Mouse (Mus musculus): ENCODE results near the gene Wdr27. TPM values are rescaled to one million over a fixed set of nuclear protein-coding genes. Genes with fewer than 3 reads are reported as not detected.
"Not testable (repeated sequence)": the region's sequence is repeated elsewhere in the genome, so short reads cannot be mapped to it uniquely, and the experiment has no call there.

Wdr27 gene
- polyA plus RNA-seq, 1 experiment from 2014 or later = 3.2 TPM

DNA sequence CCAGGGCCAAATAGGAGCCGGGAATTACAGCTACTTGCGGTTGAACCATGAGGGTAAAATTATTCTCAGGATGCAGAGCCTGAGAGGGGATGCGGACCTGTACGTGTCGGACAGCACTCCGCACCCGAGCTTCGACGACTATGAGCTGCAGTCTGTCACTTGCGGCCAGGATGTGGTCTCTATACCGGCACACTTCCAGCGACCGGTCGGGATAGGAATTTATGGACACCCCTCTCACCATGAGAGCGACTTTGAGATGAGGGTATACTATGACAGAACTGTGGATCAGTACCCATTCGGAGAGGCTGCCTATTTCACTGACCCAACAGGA, 736 bp upstream of the Wdr27 start:
- ATAC-seq (no peak), DNase-seq (no peak)
- Histone ChIP-seq H3K27ac (ENCODE audit: low read depth) (peak overlapping the region; percentile 86), H3K9me3 (ENCODE audit: low read length) (no peaks in the 10 kb centered on the region), H3K36me3 (replicated peaks; ENCODE audit: insufficient read depth, low read length) (peaks cover 23% of the 10 kb centered on the region), H3K27me3 (ENCODE audit: insufficient read depth, low read length) (no peaks in the 10 kb centered on the region), H3K9ac (replicated peaks) (peak overlapping the region; percentile 95), H3K4me2 (ENCODE audit: low read depth, low read length) (peak overlapping the region; percentile 98), H3K4me3 (ENCODE audit: low read depth, low read length) (peak overlapping the region; percentile 97), H3K4me1 (ENCODE audit: insufficient read depth) (peaks cover 18% of the 10 kb centered on the region)
- WGBS (ENCODE audit: insufficient replicate concordance) = 14% methylated on average over 16 of the region's 16 CpGs
- TF ChIP-seq CTCF (IDR thresholded peaks at IDR 0.05; ENCODE audit: low read depth) = no peak
- no peak for TF ChIP-seq EP300 (IDR thresholded peaks at IDR 0.05; ENCODE audit: low read depth)

DNA sequence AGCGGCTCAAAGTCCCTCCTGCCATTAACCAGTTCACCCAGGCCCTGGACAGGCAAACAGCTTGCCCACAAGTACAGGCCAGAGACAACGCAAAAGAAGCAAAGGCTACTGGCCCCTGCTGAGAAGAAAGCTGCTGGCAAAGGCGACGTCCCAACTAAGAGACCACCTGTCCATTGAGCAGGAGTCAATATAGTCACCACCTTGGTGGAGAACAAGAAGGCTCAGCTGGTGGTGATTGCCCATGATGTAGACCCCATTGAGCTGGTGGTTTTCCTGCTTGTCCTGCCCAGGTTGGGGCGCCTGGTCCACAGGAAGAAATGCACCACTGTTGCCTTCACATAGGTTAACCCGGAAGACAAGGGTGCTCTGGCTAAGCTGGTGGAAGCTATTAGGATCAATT, 777 bp downstream of the Wdr27 start:
- not testable (repeated sequence) for DNase-seq; H3K27ac ChIP-seq (ENCODE audit: low read depth); ATAC-seq; H3K27me3 ChIP-seq (ENCODE audit: insufficient read depth, low read length); H3K9me3 ChIP-seq (ENCODE audit: low read length)
- 64% methylated on average over 6 of the region's 6 CpGs for WGBS (ENCODE audit: insufficient replicate concordance)
- Histone ChIP-seq H3K4me2 (ENCODE audit: low read depth, low read length) (peak overlapping the region; percentile 98), H3K9ac (replicated peaks) (peak overlapping the region; percentile 95; the same call in 1 of the 2 replicates), H3K4me3 (ENCODE audit: low read depth, low read length) (peak overlapping the region; percentile 97; the same call in 1 of the 2 replicates), H3K36me3 (replicated peaks; ENCODE audit: insufficient read depth, low read length) (peaks cover 11% of the 10 kb centered on the region), H3K4me1 (ENCODE audit: insufficient read depth) (peaks cover 18% of the 10 kb centered on the region)

DNA sequence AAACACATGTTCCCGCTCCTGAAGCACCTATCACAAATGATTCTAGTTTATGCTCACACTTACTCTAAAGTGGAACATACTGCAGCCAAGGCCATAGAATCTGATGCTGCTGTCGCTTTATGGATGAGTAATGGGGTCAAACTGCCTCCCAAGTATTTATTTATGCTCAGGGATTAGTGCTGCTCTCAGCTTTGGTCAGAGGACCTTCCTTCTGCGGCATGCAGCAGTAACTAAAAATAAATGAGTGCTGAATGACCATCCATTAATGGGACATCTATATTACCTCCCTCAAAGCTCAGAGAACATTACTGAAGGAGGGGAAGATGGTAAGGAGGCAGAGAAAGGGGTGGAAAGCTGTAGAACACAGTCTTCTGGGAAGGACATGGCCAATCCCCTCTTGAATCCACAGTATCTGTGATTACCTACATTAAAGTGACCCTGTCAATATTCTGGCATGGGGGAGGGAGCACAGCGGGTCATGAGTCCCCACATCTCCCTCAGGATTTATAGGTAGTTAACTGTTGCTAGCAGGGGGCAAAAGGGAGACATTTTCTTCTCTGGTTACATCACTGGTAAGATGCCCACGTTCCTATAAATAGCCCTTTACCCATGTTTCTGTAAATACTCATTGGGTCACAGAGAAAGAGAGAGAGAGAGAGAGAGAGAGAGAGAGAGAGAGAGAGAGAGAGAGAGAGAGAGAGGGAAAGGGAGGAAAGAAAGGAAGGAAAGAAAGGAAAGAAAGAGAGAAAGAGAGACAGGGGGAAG, 6.9 kb downstream of the Wdr27 start:
- WGBS (ENCODE audit: insufficient replicate concordance) = 58% methylated on average over 5 of the region's 5 CpGs
- H3K27me3 ChIP-seq (ENCODE audit: insufficient read depth, low read length) = no peaks in the 10 kb centered on the region
- H3K9ac ChIP-seq (replicated peaks) = no peak overlapping the region
- H3K27ac ChIP-seq (ENCODE audit: low read depth) = no peak overlapping the region
- H3K36me3 ChIP-seq (replicated peaks; ENCODE audit: insufficient read depth, low read length) = no peaks in the 10 kb centered on the region
- H3K4me2 ChIP-seq (ENCODE audit: low read depth, low read length) = no peak overlapping the region
- no peaks in the 10 kb centered on the region for H3K4me1 ChIP-seq (ENCODE audit: insufficient read depth)
- no peak for ATAC-seq
- no peak overlapping the region for H3K4me3 ChIP-seq (ENCODE audit: low read depth, low read length)
- TF ChIP-seq EP300 (IDR thresholded peaks at IDR 0.05; ENCODE audit: low read depth) (no peak), CTCF (IDR thresholded peaks at IDR 0.05; ENCODE audit: low read depth) (no peak)
- no peak for DNase-seq
- H3K9me3 ChIP-seq (ENCODE audit: low read length) = no peaks in the 10 kb centered on the region

DNA sequence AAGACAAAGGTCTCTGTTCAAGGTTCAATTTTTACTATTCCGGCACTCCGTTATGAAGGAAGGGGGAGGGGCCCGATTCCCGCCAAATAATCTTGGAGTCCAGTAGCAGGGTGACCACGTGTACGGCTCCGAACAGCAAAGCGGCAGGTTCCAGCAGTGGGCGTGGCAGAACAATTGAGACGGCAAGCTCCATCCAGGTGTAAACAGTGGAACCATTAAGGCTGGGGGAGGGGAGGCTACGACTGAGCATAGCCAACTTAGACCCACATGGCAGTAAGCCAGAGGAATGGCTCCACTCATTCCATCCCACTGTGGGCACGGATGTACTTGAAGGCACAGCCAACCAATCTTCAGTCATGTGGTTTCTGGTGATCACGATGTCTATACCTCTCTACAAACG, 7.7 kb downstream of the Wdr27 start:
- ATAC-seq; H3K4me1 ChIP-seq (ENCODE audit: insufficient read depth); H3K36me3 ChIP-seq (replicated peaks; ENCODE audit: insufficient read depth, low read length); H3K27ac ChIP-seq (ENCODE audit: low read depth); DNase-seq; H3K4me3 ChIP-seq (ENCODE audit: low read depth, low read length); H3K9ac ChIP-seq (replicated peaks); H3K4me2 ChIP-seq (ENCODE audit: low read depth, low read length); H3K9me3 ChIP-seq (ENCODE audit: low read length); H3K27me3 ChIP-seq (ENCODE audit: insufficient read depth, low read length): not testable (repeated sequence)
- 73% methylated on average over 12 of the region's 14 CpGs for WGBS (ENCODE audit: insufficient replicate concordance)

DNA sequence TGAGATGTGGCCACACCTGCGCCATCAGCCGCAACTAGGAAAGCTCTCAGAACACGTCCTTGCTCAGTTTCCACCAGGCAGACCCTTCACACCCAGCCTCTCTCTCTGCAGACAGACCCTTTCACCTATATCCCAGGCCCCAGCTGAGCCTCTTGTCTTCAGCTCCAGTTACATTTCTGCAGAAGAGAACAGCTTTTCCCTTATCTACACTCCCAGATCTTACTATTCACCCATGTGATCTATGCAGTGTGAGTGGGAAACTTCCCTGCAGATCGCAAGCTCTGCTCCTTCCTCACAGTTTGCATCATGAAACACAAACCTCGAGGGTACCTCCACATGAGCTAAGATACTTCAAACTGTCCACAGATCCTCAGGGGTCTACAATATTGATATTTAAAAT, 11.5 kb downstream of the Wdr27 start:
- 58% methylated on average over 5 of the region's 5 CpGs for WGBS (ENCODE audit: insufficient replicate concordance)
- ATAC-seq = no peak

DNA sequence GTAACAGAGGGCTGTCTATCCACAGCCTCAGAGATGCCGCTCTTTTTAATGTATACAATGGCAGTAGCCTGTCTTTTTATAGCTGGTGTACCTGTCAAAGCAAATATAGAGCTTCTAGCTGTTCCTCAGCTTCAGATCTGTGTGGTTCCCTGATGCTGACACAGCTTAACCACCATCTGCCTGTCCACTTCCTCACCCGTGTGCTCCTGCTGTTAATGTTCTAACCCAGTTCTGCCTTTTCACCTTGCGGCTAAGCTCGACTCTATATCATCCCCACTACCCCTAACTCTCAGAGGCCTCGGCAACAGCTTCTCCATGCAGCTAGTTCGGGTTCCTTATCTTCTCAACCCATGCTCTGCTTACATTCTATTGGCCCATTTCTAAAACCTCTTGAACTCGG, 12.3 kb downstream of the Wdr27 start:
- no peaks in the 10 kb centered on the region for H3K36me3 ChIP-seq (replicated peaks; ENCODE audit: insufficient read depth, low read length)
- no peaks in the 10 kb centered on the region for H3K27me3 ChIP-seq (ENCODE audit: insufficient read depth, low read length)
- no peak for ATAC-seq
- no peaks in the 10 kb centered on the region for H3K9me3 ChIP-seq (ENCODE audit: low read length)
- no peak overlapping the region for H3K9ac ChIP-seq (replicated peaks)
- no peak overlapping the region for H3K4me3 ChIP-seq (ENCODE audit: low read depth, low read length)
- 31% methylated on average over 7 of the region's 7 CpGs for whole genome bisulfite sequencing (ENCODE audit: insufficient replicate concordance)
- no peak overlapping the region for H3K27ac ChIP-seq (ENCODE audit: low read depth)
- no peaks in the 10 kb centered on the region for H3K4me1 ChIP-seq (ENCODE audit: insufficient read depth)
- H3K4me2 ChIP-seq (ENCODE audit: low read depth, low read length) = no peak overlapping the region
- no peak for DNase-seq
- TF ChIP-seq CTCF (IDR thresholded peaks at IDR 0.05; ENCODE audit: low read depth) (no peak), EP300 (IDR thresholded peaks at IDR 0.05; ENCODE audit: low read depth) (no peak)

More for the DNA sequence above, 11.5 kb downstream of the Wdr27 start:
- no peaks in the 10 kb centered on the region for H3K36me3 ChIP-seq (replicated peaks; ENCODE audit: insufficient read depth, low read length)
- TF ChIP-seq EP300 (IDR thresholded peaks at IDR 0.05; ENCODE audit: low read depth) = no peak
- no peak for TF ChIP-seq CTCF (IDR thresholded peaks at IDR 0.05; ENCODE audit: low read depth)
- no peak overlapping the region for H3K9ac ChIP-seq (replicated peaks)
- no peaks in the 10 kb centered on the region for H3K27me3 ChIP-seq (ENCODE audit: insufficient read depth, low read length)
- no peak overlapping the region for H3K4me3 ChIP-seq (ENCODE audit: low read depth, low read length)
- H3K4me2 ChIP-seq (ENCODE audit: low read depth, low read length) = no peak overlapping the region
- no peaks in the 10 kb centered on the region for H3K9me3 ChIP-seq (ENCODE audit: low read length)
- no peak for DNase-seq
- no peaks in the 10 kb centered on the region for H3K4me1 ChIP-seq (ENCODE audit: insufficient read depth)
- no peak overlapping the region for H3K27ac ChIP-seq (ENCODE audit: low read depth)

DNA sequence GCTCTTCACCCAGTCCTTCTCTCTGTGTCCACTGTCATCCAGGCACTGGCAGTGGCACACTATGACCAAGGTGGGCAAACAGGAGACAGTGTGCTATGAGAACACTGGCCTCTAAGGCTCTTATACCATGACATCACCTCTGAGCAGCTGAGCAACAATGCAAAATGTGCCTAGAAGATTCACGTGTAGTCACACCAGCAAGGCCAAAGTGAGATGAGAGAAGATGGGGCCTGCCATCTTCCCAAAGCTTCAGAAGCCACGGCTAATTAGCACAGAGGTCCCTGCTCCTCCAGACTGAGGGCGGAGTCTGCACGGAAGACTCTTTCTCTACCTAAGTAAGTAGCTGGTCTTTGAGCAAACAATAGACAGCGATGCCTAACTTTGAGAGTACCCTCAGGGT, 14.3 kb downstream of the Wdr27 start:
- 66% methylated on average over 5 of the region's 5 CpGs for WGBS (ENCODE audit: insufficient replicate concordance)
- ATAC-seq = no peak

More for the DNA sequence above, 14.3 kb downstream of the Wdr27 start:
- TF ChIP-seq EP300 (IDR thresholded peaks at IDR 0.05; ENCODE audit: low read depth) (no peak), CTCF (IDR thresholded peaks at IDR 0.05; ENCODE audit: low read depth) (no peak)
- Histone ChIP-seq H3K27me3 (ENCODE audit: insufficient read depth, low read length) (no peaks in the 10 kb centered on the region), H3K4me2 (ENCODE audit: low read depth, low read length) (no peak overlapping the region), H3K36me3 (replicated peaks; ENCODE audit: insufficient read depth, low read length) (no peaks in the 10 kb centered on the region), H3K4me3 (ENCODE audit: low read depth, low read length) (no peak overlapping the region), H3K9ac (replicated peaks) (no peak overlapping the region), H3K27ac (ENCODE audit: low read depth) (no peak overlapping the region), H3K9me3 (ENCODE audit: low read length) (no peaks in the 10 kb centered on the region), H3K4me1 (ENCODE audit: insufficient read depth) (no peaks in the 10 kb centered on the region)
- DNase-seq = no peak
